Mouse (Mus musculus) hindbrain, embryonic 10.5 days (tissue): Measurements from ENCODE around the gene Rpsa. TPM values are rescaled to one million over a fixed set of nuclear protein-coding genes. Genes with fewer than 3 reads are reported as not detected.
A peak's percentile ranks its signal among the peaks of the same experiment; 100 is the strongest.

ENCODE experiments used
- DNase-seq: peaks from one replicate; pipeline ENCODE4 v3.0.0-alpha.2; 2017; ENCODE audit warnings: low spot score
- H3K27ac ChIP-seq: fragments of 300-500 bp; sonication (generic); 2 replicates; pipeline ENCODE4 v1.5.1; 2016; ENCODE audit warnings: mild to moderate bottlenecking, moderate library complexity
- H3K27me3 ChIP-seq: fragments of 300-500 bp; sonication (generic); 2 replicates; pipeline ENCODE4 v1.6.1; 2016; ENCODE audit warnings: mild to moderate bottlenecking; ENCODE audit not compliant: poor library complexity, insufficient read depth, severe bottlenecking
- H3K36me3 ChIP-seq: fragments of 300-500 bp; sonication (generic); 2 replicates; pipeline ENCODE4 v1.6.1; 2016; ENCODE audit warnings: mild to moderate bottlenecking, moderate library complexity
- H3K4me1 ChIP-seq: fragments of 300-500 bp; sonication (generic); replicated peaks from 2 replicates; pipeline ENCODE4 v1.6.1; 2016; ENCODE audit warnings: mild to moderate bottlenecking
- H3K4me3 ChIP-seq: fragments of 300-500 bp; sonication (generic); 2 replicates; pipeline ENCODE4 v1.5.1; 2016; ENCODE audit warnings: mild to moderate bottlenecking, moderate library complexity
- H3K9me3 ChIP-seq: fragments of 300-500 bp; sonication (generic); 2 replicates; pipeline ENCODE4 v1.6.1; 2016; ENCODE audit warnings: mild to moderate bottlenecking, moderate library complexity
- WGBS: fragments of 180-500 bp; shearing (Covaris S2); methylation state at CpG from one replicate; pipeline ENCODE4 v1.1.7; 2016; 5-methylcytosine and 5-hydroxymethylcytosine counted together
- polyA plus RNA-seq: library from polyadenylated mRNA; unstranded; fragments of >200 nt; fragmentation: Nextera tagmentation; extraction: Ambion mirVana; gene quantifications from 2 replicates; pipeline ENCODE4 v1.2.1, GENCODE M21; 2016

Rpsa gene
- 1,315 and 1,519 TPM in 2 replicates for polyA plus RNA-seq

- under 1% methylated on average over 72 of the region's 72 CpGs for WGBS
- peak within 1 kb of the TSS; percentile 99 for H3K27ac ChIP-seq
- H3K9me3 ChIP-seq: no peaks in the 10 kb centered on the region
- peaks cover 60% of the 10 kb centered on the region for H3K36me3 ChIP-seq
- H3K27me3 ChIP-seq: no peaks in the 10 kb centered on the region
- H3K4me3 ChIP-seq: peak within 1 kb of the TSS; percentile 100
- H3K4me1 ChIP-seq: peaks cover 18% of the 10 kb centered on the region
- DNase-seq: peak; percentile 98
Measured at GRCm38 (mm10) chr9:120127538-120128251, at the start of gene Rpsa. Gene Rpsa (plus strand): TSS chr9:120127689.

- DNase-seq: no peak
- no peak overlapping the region for H3K27ac ChIP-seq
Measured at GRCm38 (mm10) chr9:120078241-120078640, 49.2 kb upstream of the Rpsa start.

GRCm38 (mm10) chr9:120079901-120080300 lies 47.6 kb upstream of the Rpsa start:
- H3K27ac ChIP-seq: no peak overlapping the region
- WGBS: 78% methylated on average over 7 of the region's 7 CpGs

More at GRCm38 (mm10) chr9:120078241-120078640, 49.2 kb upstream of the Rpsa start:
- Histone ChIP-seq H3K9me3 (0 out of 2 replicates have a peak, but pooled peaks cover 5% of the 10 kb centered on the region), H3K27me3 (no peaks in the 10 kb centered on the region), H3K4me3 (no peak overlapping the region), H3K4me1 (peaks cover 10% of the 10 kb centered on the region), H3K36me3 (no peaks in the 10 kb centered on the region)
- WGBS: 76% methylated on average over 3 of the region's 3 CpGs

GRCm38 (mm10) chr9:120080546-120081108 lies 46.9 kb upstream of the Rpsa start:
- no peak overlapping the region for H3K4me3 ChIP-seq
- peaks cover 13% of the 10 kb centered on the region for H3K4me1 ChIP-seq
- 82% methylated on average over 8 of the region's 8 CpGs for WGBS
- H3K9me3 ChIP-seq: 0 out of 2 replicates have a peak, but pooled peaks cover 5% of the 10 kb centered on the region
- no peak overlapping the region for H3K27ac ChIP-seq
- no peaks in the 10 kb centered on the region for H3K36me3 ChIP-seq
- DNase-seq: no peak
- no peaks in the 10 kb centered on the region for H3K27me3 ChIP-seq

More at GRCm38 (mm10) chr9:120079901-120080300, 47.6 kb upstream of the Rpsa start:
- Histone ChIP-seq H3K27me3 (no peaks in the 10 kb centered on the region), H3K4me1 (peaks cover 13% of the 10 kb centered on the region), H3K36me3 (no peaks in the 10 kb centered on the region), H3K4me3 (no peak overlapping the region), H3K9me3 (0 out of 2 replicates have a peak, but pooled peaks cover 5% of the 10 kb centered on the region)
- DNase-seq: no peak

GRCm38 (mm10) chr9:120081247-120081646 lies 46.2 kb upstream of the Rpsa start:
- WGBS: 75% methylated on average over 6 of the region's 6 CpGs
- H3K27me3 ChIP-seq: no peaks in the 10 kb centered on the region
- H3K4me3 ChIP-seq: no peak overlapping the region
- peaks cover 13% of the 10 kb centered on the region for H3K4me1 ChIP-seq
- 0 out of 2 replicates have a peak, but pooled peaks cover 5% of the 10 kb centered on the region for H3K9me3 ChIP-seq
- H3K36me3 ChIP-seq: no peaks in the 10 kb centered on the region
- no peak for DNase-seq
- no peak overlapping the region for H3K27ac ChIP-seq

GRCm38 (mm10) chr9:120081967-120082366 lies 45.5 kb upstream of the Rpsa start:
- WGBS: 84% methylated on average over 5 of the region's 5 CpGs
- Histone ChIP-seq H3K36me3 (no peaks in the 10 kb centered on the region), H3K4me1 (peaks cover 13% of the 10 kb centered on the region), H3K9me3 (0 out of 2 replicates have a peak, but pooled peaks cover 5% of the 10 kb centered on the region), H3K4me3 (no peak overlapping the region), H3K27me3 (no peaks in the 10 kb centered on the region), H3K27ac (no peak overlapping the region)
- no peak for DNase-seq

- no peak for DNase-seq
- Histone ChIP-seq H3K27ac (no peak overlapping the region), H3K36me3 (no peaks in the 10 kb centered on the region), H3K4me3 (no peak overlapping the region), H3K27me3 (no peaks in the 10 kb centered on the region), H3K4me1 (peaks cover 13% of the 10 kb centered on the region), H3K9me3 (0 out of 2 replicates have a peak, but pooled peaks cover 5% of the 10 kb centered on the region)
- 67% methylated on average over 4 of the region's 4 CpGs for WGBS
Measured at GRCm38 (mm10) chr9:120082691-120083090, 44.8 kb upstream of the Rpsa start.

- no peak for DNase-seq
- Histone ChIP-seq H3K9me3 (0 out of 2 replicates have a peak, but pooled peaks cover 5% of the 10 kb centered on the region), H3K4me1 (peaks cover 13% of the 10 kb centered on the region), H3K27ac (0 out of 2 replicates have a peak overlapping the region, but pooled peaks have one; percentile 30), H3K27me3 (no peaks in the 10 kb centered on the region), H3K4me3 (no peak overlapping the region), H3K36me3 (no peaks in the 10 kb centered on the region)
- WGBS: 80% methylated on average over 18 of the region's 18 CpGs
Measured at GRCm38 (mm10) chr9:120083158-120083894, 44.2 kb upstream of the Rpsa start.

- WGBS: 92% methylated on average over 9 of the region's 9 CpGs
- DNase-seq: no peak
Measured at GRCm38 (mm10) chr9:120084406-120084805, 43.1 kb upstream of the Rpsa start.

GRCm38 (mm10) chr9:120089125-120089524 lies 38.4 kb upstream of the Rpsa start:
- Histone ChIP-seq H3K36me3 (no peaks in the 10 kb centered on the region), H3K27ac (no peak overlapping the region), H3K4me1 (no peaks in the 10 kb centered on the region), H3K4me3 (no peak overlapping the region), H3K9me3 (no peaks in the 10 kb centered on the region), H3K27me3 (no peaks in the 10 kb centered on the region)
- 88% methylated on average over 7 of the region's 7 CpGs for WGBS
- no peak for DNase-seq

More at GRCm38 (mm10) chr9:120084406-120084805, 43.1 kb upstream of the Rpsa start:
- Histone ChIP-seq H3K27ac (no peak overlapping the region), H3K27me3 (no peaks in the 10 kb centered on the region), H3K9me3 (0 out of 2 replicates have a peak, but pooled peaks cover 5% of the 10 kb centered on the region), H3K4me1 (peaks cover 13% of the 10 kb centered on the region), H3K36me3 (no peaks in the 10 kb centered on the region), H3K4me3 (no peak overlapping the region)

- 84% methylated on average over 10 of the region's 10 CpGs for WGBS
- Histone ChIP-seq H3K4me3 (no peak overlapping the region), H3K36me3 (no peaks in the 10 kb centered on the region), H3K27ac (no peak overlapping the region), H3K4me1 (no peaks in the 10 kb centered on the region), H3K9me3 (no peaks in the 10 kb centered on the region), H3K27me3 (no peaks in the 10 kb centered on the region)
- no peak for DNase-seq
Measured at GRCm38 (mm10) chr9:120091086-120091485, 36.4 kb upstream of the Rpsa start.

GRCm38 (mm10) chr9:120091696-120092238 lies 35.7 kb upstream of the Rpsa start, which contains the start of gene Ccr8:
Gene Ccr8 (plus strand): TSS chr9:120092114.
- WGBS: 80% methylated on average over 5 of the region's 5 CpGs
- H3K27ac ChIP-seq: no peak within 1 kb of the TSS
- no peaks in the 10 kb centered on the region for H3K4me1 ChIP-seq
- H3K4me3 ChIP-seq: no peak within 1 kb of the TSS
- DNase-seq: no peak
- H3K27me3 ChIP-seq: no peaks in the 10 kb centered on the region
- H3K9me3 ChIP-seq: no peaks in the 10 kb centered on the region
- H3K36me3 ChIP-seq: no peaks in the 10 kb centered on the region
